Mouse (Mus musculus): ENCODE data around the gene Tubd1. TPM values are rescaled to one million over a fixed set of nuclear protein-coding genes. Genes with fewer than 3 reads are reported as not detected.

The Tubd1 gene
- polyA plus RNA-seq, 1 experiment from 2014 or later = 7.8 TPM

- no peaks in the 10 kb centered on the region for H3K4me1 ChIP-seq (replicated peaks)
- H3K9ac ChIP-seq = no peak overlapping the region
- H3K27me3 ChIP-seq = no peaks in the 10 kb centered on the region
- no peak for ATAC-seq (ENCODE audit: low FRiP score)
- H3K4me3 ChIP-seq = no peak overlapping the region
- H3K27ac ChIP-seq = no peak overlapping the region
- 98% methylated on average over 5 of the region's 5 CpGs for WGBS
- peaks cover 39% of the 10 kb centered on the region for H3K36me3 ChIP-seq
- no peaks in the 10 kb centered on the region for H3K9me3 ChIP-seq
- no peak overlapping the region for H3K4me2 ChIP-seq
Measured at GRCm38 (mm10) chr11:86534201-86534910, 10.4 kb upstream of the Tubd1 start.

- Histone ChIP-seq H3K4me1 (replicated peaks) (peaks cover 20% of the 10 kb centered on the region), H3K4me3 (no peak overlapping the region), H3K27me3 (no peaks in the 10 kb centered on the region), H3K36me3 (peaks cover 7% of the 10 kb centered on the region), H3K4me2 (no peak overlapping the region), H3K9ac (no peak overlapping the region), H3K9me3 (no peaks in the 10 kb centered on the region), H3K27ac (no peak overlapping the region)
- no peak for ATAC-seq (ENCODE audit: low FRiP score)
- 94% methylated on average over 4 of the region's 4 CpGs for WGBS
Measured at GRCm38 (mm10) chr11:86538786-86539185, 6.0 kb upstream of the Tubd1 start.

GRCm38 (mm10) chr11:86539716-86540475, 4.9 kb upstream of the Tubd1 start:
- no peaks in the 10 kb centered on the region for H3K9me3 ChIP-seq
- H3K36me3 ChIP-seq = peaks cover under 1% of the 10 kb centered on the region
- no peak overlapping the region for H3K27ac ChIP-seq
- no peak overlapping the region for H3K9ac ChIP-seq
- no peak for ATAC-seq (ENCODE audit: low FRiP score)
- H3K27me3 ChIP-seq = no peaks in the 10 kb centered on the region
- no peak overlapping the region for H3K4me3 ChIP-seq
- 95% methylated on average over 6 of the region's 6 CpGs for WGBS
- H3K4me2 ChIP-seq = no peak overlapping the region
- H3K4me1 ChIP-seq (replicated peaks) = peaks cover 22% of the 10 kb centered on the region

GRCm38 (mm10) chr11:86540476-86540845, 4.3 kb upstream of the Tubd1 start:
- ATAC-seq (ENCODE audit: low FRiP score) = no peak
- no peak overlapping the region for H3K27ac ChIP-seq

GRCm38 (mm10) chr11:86542851-86543250, 1.9 kb upstream of the Tubd1 start:
- H3K36me3 ChIP-seq = no peaks in the 10 kb centered on the region; the same call in none of the 2 replicates
- no peak overlapping the region for H3K4me2 ChIP-seq
- H3K4me3 ChIP-seq = no peak overlapping the region
- no peak for ATAC-seq (ENCODE audit: low FRiP score)
- no peak overlapping the region for H3K9ac ChIP-seq
- 94% methylated on average over 1 of the region's 1 CpGs for WGBS
- no peaks in the 10 kb centered on the region for H3K9me3 ChIP-seq
- no peaks in the 10 kb centered on the region for H3K27me3 ChIP-seq
- no peak overlapping the region for H3K27ac ChIP-seq
- peaks cover 29% of the 10 kb centered on the region for H3K4me1 ChIP-seq (replicated peaks)

More at GRCm38 (mm10) chr11:86540476-86540845, 4.3 kb upstream of the Tubd1 start:
- H3K4me1 ChIP-seq (replicated peaks) = peaks cover 25% of the 10 kb centered on the region
- H3K9ac ChIP-seq = no peak overlapping the region
- no peak overlapping the region for H3K4me2 ChIP-seq
- H3K4me3 ChIP-seq = no peak overlapping the region
- WGBS = 92% methylated on average over 2 of the region's 2 CpGs
- no peaks in the 10 kb centered on the region for H3K27me3 ChIP-seq
- no peaks in the 10 kb centered on the region for H3K9me3 ChIP-seq
- H3K36me3 ChIP-seq = no peaks in the 10 kb centered on the region; the same call in none of the 2 replicates

GRCm38 (mm10) chr11:86543960-86544638, 692 bp upstream of the Tubd1 start:
- H3K4me2 ChIP-seq = peak overlapping the region; percentile 85
- H3K9ac ChIP-seq = peak overlapping the region; percentile 97
- H3K9me3 ChIP-seq = no peaks in the 10 kb centered on the region
- peak overlapping the region; percentile 91 for H3K27ac ChIP-seq
- H3K36me3 ChIP-seq = no peaks in the 10 kb centered on the region; the same call in 1 of the 2 replicates
- peak; percentile 84 for ATAC-seq (ENCODE audit: low FRiP score)
- H3K4me1 ChIP-seq (replicated peaks) = peaks cover 29% of the 10 kb centered on the region
- no peaks in the 10 kb centered on the region for H3K27me3 ChIP-seq
- peak overlapping the region; percentile 94 for H3K4me3 ChIP-seq
- WGBS = 2% methylated on average over 39 of the region's 50 CpGs

GRCm38 (mm10) chr11:86545556-86545955, 765 bp downstream of the Tubd1 start:
- no peak for ATAC-seq (ENCODE audit: low FRiP score)
- Histone ChIP-seq H3K4me2 (peak overlapping the region; percentile 59), H3K9ac (0 out of 2 replicates have a peak overlapping the region, but pooled peaks have one; percentile 9)

GRCm38 (mm10) chr11:86547412-86547811, 2.6 kb downstream of the Tubd1 start:
- Histone ChIP-seq H3K27me3 (no peaks in the 10 kb centered on the region), H3K9ac (no peak overlapping the region), H3K9me3 (no peaks in the 10 kb centered on the region), H3K4me3 (no peak overlapping the region), H3K4me1 (replicated peaks) (peaks cover 21% of the 10 kb centered on the region), H3K4me2 (no peak overlapping the region), H3K36me3 (peaks cover 11% of the 10 kb centered on the region; the same call in 1 of the 2 replicates), H3K27ac (no peak overlapping the region)
- no peak for ATAC-seq (ENCODE audit: low FRiP score)
- WGBS = 100% methylated on average over 1 of the region's 1 CpGs

More at GRCm38 (mm10) chr11:86545556-86545955, 765 bp downstream of the Tubd1 start:
- Histone ChIP-seq H3K27me3 (no peaks in the 10 kb centered on the region), H3K4me3 (peak overlapping the region; percentile 94), H3K4me1 (replicated peaks) (peaks cover 29% of the 10 kb centered on the region), H3K27ac (no peak overlapping the region), H3K9me3 (no peaks in the 10 kb centered on the region), H3K36me3 (peaks cover 11% of the 10 kb centered on the region)
- 83% methylated on average over 8 of the region's 8 CpGs for WGBS

- Histone ChIP-seq H3K36me3 (peaks cover 27% of the 10 kb centered on the region), H3K4me1 (replicated peaks) (no peaks in the 10 kb centered on the region), H3K27me3 (no peaks in the 10 kb centered on the region), H3K4me3 (no peak overlapping the region), H3K9ac (no peak overlapping the region), H3K4me2 (no peak overlapping the region), H3K27ac (no peak overlapping the region), H3K9me3 (no peaks in the 10 kb centered on the region)
- no peak for ATAC-seq (ENCODE audit: low FRiP score)
- 89% methylated on average over 6 of the region's 6 CpGs for WGBS
Measured at GRCm38 (mm10) chr11:86553525-86553924, 8.7 kb downstream of the Tubd1 start.

GRCm38 (mm10) chr11:86558258-86558657, 13.5 kb downstream of the Tubd1 start:
- H3K27me3 ChIP-seq = no peaks in the 10 kb centered on the region
- H3K27ac ChIP-seq = no peak overlapping the region
- H3K4me1 ChIP-seq (replicated peaks) = no peaks in the 10 kb centered on the region
- H3K36me3 ChIP-seq = peaks cover 30% of the 10 kb centered on the region
- no peak overlapping the region for H3K4me3 ChIP-seq
- ATAC-seq (ENCODE audit: low FRiP score) = no peak
- H3K9me3 ChIP-seq = no peaks in the 10 kb centered on the region
- H3K9ac ChIP-seq = no peak overlapping the region
- WGBS = 87% methylated on average over 4 of the region's 4 CpGs
- H3K4me2 ChIP-seq = no peak overlapping the region

- Histone ChIP-seq H3K4me1 (replicated peaks) (peaks cover 8% of the 10 kb centered on the region; the same call in 1 of the 2 replicates), H3K9me3 (no peaks in the 10 kb centered on the region), H3K27ac (no peak overlapping the region), H3K4me3 (no peak overlapping the region), H3K9ac (no peak overlapping the region), H3K4me2 (no peak overlapping the region), H3K27me3 (no peaks in the 10 kb centered on the region), H3K36me3 (no peaks in the 10 kb centered on the region)
- no peak for ATAC-seq (ENCODE audit: low FRiP score)
- 77% methylated on average over 3 of the region's 3 CpGs for WGBS
Measured at GRCm38 (mm10) chr11:86568425-86568824, 23.6 kb downstream of the Tubd1 start.

GRCm38 (mm10) chr11:86570261-86570746, 25.5 kb downstream of the Tubd1 start:
- H3K27ac ChIP-seq = no peak overlapping the region
- no peak overlapping the region for H3K4me2 ChIP-seq
- no peak overlapping the region for H3K4me3 ChIP-seq
- H3K9me3 ChIP-seq = no peaks in the 10 kb centered on the region
- no peak overlapping the region for H3K9ac ChIP-seq
- H3K4me1 ChIP-seq (replicated peaks) = peaks cover 8% of the 10 kb centered on the region; the same call in 1 of the 2 replicates
- H3K27me3 ChIP-seq = no peaks in the 10 kb centered on the region
- H3K36me3 ChIP-seq = no peaks in the 10 kb centered on the region
- no peak for ATAC-seq (ENCODE audit: low FRiP score)
- WGBS = 71% methylated on average over 9 of the region's 9 CpGs

All from hindbrain, embryonic 13.5 days (tissue).